Mouse (Mus musculus): ENCODE measurements around the gene Barx1. TPM values are rescaled to one million over a fixed set of nuclear protein-coding genes. Genes with fewer than 3 reads are reported as not detected.

Gene Barx1
- polyA plus RNA-seq, 1 experiment: 0.57 TPM

DNA sequence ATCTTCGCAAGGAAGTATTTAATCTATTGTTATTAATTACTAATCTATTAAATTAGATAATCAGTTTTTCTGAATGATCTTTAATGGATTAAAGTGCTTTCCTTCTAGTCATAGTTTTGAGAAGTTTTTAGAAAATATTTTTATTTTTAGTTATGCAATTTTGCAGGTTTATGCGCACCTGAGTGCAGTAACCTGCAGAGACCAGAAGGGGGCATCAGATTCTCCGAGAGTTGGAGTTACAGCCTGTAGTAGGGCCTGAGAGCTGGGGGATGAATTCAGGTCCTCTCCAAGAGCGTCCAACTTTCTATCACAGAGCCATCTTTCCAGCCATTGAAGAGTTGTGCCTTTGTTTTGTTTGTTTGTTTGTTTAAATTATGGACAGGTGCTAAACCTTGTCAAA lies 16.1 kb upstream of the Barx1 start:
- H3K9ac ChIP-seq (ENCODE audit: low read depth, poor library complexity, severe bottlenecking): no peak overlapping the region
- no peaks in the 10 kb centered on the region for H3K4me1 ChIP-seq (ENCODE audit: control insufficient read depth, insufficient read depth, low read length)
- H3K27me3 ChIP-seq (ENCODE audit: control insufficient read depth, insufficient read depth, low read length, poor library complexity, severe bottlenecking): no peaks in the 10 kb centered on the region; the same call in 1 of the 2 replicates
- no peak overlapping the region for H3K4me3 ChIP-seq (ENCODE audit: low read depth, low read length)
- no peaks in the 10 kb centered on the region for H3K9me3 ChIP-seq (replicated peaks; ENCODE audit: control insufficient read depth, insufficient read depth, low read length, poor library complexity, severe bottlenecking)
- H3K36me3 ChIP-seq (ENCODE audit: control insufficient read depth, insufficient read depth, low read length, poor library complexity, severe bottlenecking): no peaks in the 10 kb centered on the region
- no peak for TF ChIP-seq CTCF (IDR thresholded peaks at IDR 0.05; ENCODE audit: low read depth, low read length)
- TF ChIP-seq EP300 (IDR thresholded peaks at IDR 0.05; ENCODE audit: insufficient read depth, low read depth, low read length): no peak
- no peak for TF ChIP-seq POLR2A (IDR thresholded peaks at IDR 0.05; ENCODE audit: insufficient read depth, low read length)
- H3K27ac ChIP-seq (ENCODE audit: insufficient read depth, low read length): no peak overlapping the region

DNA sequence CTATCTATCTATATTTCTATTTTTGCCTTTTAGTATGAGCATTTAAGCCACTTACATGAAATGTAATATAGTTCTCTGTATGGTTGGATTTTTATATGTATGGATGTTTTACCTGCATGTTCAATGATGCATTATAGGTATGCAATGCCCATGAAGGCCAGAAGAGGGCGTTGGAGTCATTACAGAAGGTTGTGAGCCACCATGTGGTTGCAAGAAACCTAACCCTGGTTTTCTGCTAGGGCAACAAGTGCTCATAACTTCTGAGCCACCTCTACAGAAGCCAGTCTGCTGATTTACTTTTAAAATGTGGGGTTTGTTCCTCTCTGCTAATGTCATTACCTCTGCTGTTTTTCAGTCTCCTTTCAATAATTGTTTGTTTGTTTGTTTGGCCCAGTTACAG lies 12.2 kb upstream of the Barx1 start:
- Histone ChIP-seq H3K4me3 (ENCODE audit: low read depth, low read length) (no peak overlapping the region), H3K9me3 (replicated peaks; ENCODE audit: control insufficient read depth, insufficient read depth, low read length, poor library complexity, severe bottlenecking) (no peaks in the 10 kb centered on the region), H3K36me3 (ENCODE audit: control insufficient read depth, insufficient read depth, low read length, poor library complexity, severe bottlenecking) (no peaks in the 10 kb centered on the region), H3K27ac (ENCODE audit: insufficient read depth, low read length) (no peak overlapping the region), H3K4me1 (ENCODE audit: control insufficient read depth, insufficient read depth, low read length) (no peaks in the 10 kb centered on the region), H3K9ac (ENCODE audit: low read depth, poor library complexity, severe bottlenecking) (no peak overlapping the region), H3K27me3 (ENCODE audit: control insufficient read depth, insufficient read depth, low read length, poor library complexity, severe bottlenecking) (no peaks in the 10 kb centered on the region; the same call in 1 of the 2 replicates)
- TF ChIP-seq CTCF (IDR thresholded peaks at IDR 0.05; ENCODE audit: low read depth, low read length) (peak; percentile 52), EP300 (IDR thresholded peaks at IDR 0.05; ENCODE audit: insufficient read depth, low read depth, low read length) (no peak)

DNA sequence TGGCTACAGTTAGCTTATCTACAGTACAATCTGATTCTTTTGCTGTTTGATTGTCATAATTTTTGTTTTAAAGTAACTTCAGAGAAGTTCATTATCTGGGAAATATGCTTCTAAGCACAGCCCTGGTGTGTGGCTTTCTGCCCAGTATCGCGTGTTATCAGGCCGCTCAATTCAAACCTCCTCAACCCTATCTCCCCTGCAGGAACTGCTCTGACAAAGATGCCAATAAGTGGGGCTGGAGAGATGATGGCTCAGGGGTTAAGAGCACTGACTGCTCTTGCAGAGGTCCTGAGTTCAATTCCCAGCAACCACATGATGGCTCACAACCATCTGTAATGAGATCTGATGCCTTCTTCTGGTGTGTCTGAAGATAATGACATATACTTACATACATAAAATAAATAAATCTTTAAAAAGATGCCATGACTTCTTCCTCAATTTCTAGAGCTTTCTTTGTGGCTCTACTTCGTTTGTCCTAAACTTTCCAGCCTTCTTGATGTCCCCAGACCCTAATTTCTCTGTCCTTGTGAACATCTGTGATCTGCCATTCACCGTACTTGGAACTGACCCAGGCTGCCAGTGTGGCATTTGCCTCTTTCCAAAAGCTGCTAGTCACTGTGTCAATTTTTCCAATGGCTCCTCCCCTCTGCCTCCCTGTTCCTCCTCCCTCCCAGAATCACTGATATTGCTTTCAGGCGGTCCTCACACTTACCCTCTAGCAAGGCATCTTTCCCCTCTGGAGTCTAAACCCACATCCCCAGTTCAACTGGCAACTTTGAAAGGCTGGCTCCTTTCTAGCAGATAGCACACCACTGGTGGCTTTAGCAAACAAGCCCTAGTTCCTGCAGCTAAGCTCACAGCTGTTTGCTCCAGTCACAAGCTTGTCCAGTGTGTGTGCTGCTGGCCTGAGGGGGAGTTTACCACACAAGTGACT lies 11.4 kb upstream of the Barx1 start:
- TF ChIP-seq CTCF (IDR thresholded peaks at IDR 0.05; ENCODE audit: low read depth, low read length): no peak
- TF ChIP-seq POLR2A (IDR thresholded peaks at IDR 0.05; ENCODE audit: insufficient read depth, low read length): no peak
- no peak for TF ChIP-seq EP300 (IDR thresholded peaks at IDR 0.05; ENCODE audit: insufficient read depth, low read depth, low read length)
- Histone ChIP-seq H3K4me1 (ENCODE audit: control insufficient read depth, insufficient read depth, low read length) (no peaks in the 10 kb centered on the region), H3K27me3 (ENCODE audit: control insufficient read depth, insufficient read depth, low read length, poor library complexity, severe bottlenecking) (no peaks in the 10 kb centered on the region; the same call in 1 of the 2 replicates), H3K9me3 (replicated peaks; ENCODE audit: control insufficient read depth, insufficient read depth, low read length, poor library complexity, severe bottlenecking) (no peaks in the 10 kb centered on the region), H3K9ac (ENCODE audit: low read depth, poor library complexity, severe bottlenecking) (no peak overlapping the region), H3K4me3 (ENCODE audit: low read depth, low read length) (no peak overlapping the region), H3K36me3 (ENCODE audit: control insufficient read depth, insufficient read depth, low read length, poor library complexity, severe bottlenecking) (no peaks in the 10 kb centered on the region), H3K27ac (ENCODE audit: insufficient read depth, low read length) (no peak overlapping the region)

DNA sequence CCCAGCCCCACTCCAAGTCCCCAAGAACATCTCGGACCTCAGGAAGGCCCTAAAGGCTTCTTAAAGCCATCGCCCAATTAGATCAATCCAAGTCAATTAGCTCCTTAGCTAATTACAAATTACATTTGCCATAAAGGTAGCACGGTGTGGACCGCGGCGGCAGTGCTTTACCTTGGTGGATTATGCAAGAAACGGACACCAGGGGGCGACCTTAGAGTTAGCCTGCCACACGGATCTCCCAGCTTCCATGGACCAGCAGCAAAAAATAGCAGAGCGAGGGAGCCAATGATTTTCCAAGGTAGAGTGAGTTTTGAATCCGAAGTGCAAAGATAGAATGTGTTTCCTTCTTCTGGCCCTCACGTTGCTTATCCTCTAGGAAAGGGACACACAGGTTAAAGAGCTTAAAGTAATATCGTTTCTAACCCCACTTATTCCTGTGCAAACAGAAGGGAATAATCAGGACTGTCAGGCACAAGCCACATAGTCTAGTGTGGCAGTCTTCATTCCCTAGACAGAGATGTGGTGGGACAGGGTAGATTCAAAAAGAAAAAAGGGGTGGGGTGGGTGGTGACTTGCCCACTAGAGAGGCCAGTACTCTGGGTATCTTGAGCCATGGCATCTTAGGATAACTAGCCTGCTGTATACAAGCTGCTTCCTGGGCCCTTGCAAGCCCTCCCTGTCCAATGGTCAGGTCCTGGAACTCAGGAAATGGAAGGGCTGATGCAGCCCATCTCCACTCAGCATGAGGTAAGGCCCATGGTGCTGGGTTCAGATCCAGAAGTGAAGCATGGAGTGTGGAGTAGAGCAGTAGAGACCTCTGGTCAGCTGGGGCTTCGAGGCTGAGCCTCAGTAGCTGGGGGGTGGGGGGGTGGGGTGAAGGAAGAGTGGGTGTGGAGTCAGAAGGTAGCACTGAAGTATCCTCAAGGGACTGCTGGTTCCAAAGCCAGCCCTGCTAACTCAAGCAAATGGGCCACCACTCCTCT lies 8.7 kb upstream of the Barx1 start:
- no peak overlapping the region for H3K9ac ChIP-seq (ENCODE audit: low read depth, poor library complexity, severe bottlenecking)
- TF ChIP-seq POLR2A (IDR thresholded peaks at IDR 0.05; ENCODE audit: insufficient read depth, low read length) (no peak), CTCF (IDR thresholded peaks at IDR 0.05; ENCODE audit: low read depth, low read length) (peak; percentile 86), EP300 (IDR thresholded peaks at IDR 0.05; ENCODE audit: insufficient read depth, low read depth, low read length) (no peak)
- peaks cover 10% of the 10 kb centered on the region for H3K27me3 ChIP-seq (ENCODE audit: control insufficient read depth, insufficient read depth, low read length, poor library complexity, severe bottlenecking)
- H3K36me3 ChIP-seq (ENCODE audit: control insufficient read depth, insufficient read depth, low read length, poor library complexity, severe bottlenecking): no peaks in the 10 kb centered on the region
- H3K27ac ChIP-seq (ENCODE audit: insufficient read depth, low read length): no peak overlapping the region
- H3K9me3 ChIP-seq (replicated peaks; ENCODE audit: control insufficient read depth, insufficient read depth, low read length, poor library complexity, severe bottlenecking): no peaks in the 10 kb centered on the region
- H3K4me3 ChIP-seq (ENCODE audit: low read depth, low read length): no peak overlapping the region
- no peaks in the 10 kb centered on the region for H3K4me1 ChIP-seq (ENCODE audit: control insufficient read depth, insufficient read depth, low read length)

GRCm38 (mm10) chr13:48655637-48656036 lies 7.2 kb upstream of the Barx1 start:
- TF ChIP-seq POLR2A (IDR thresholded peaks at IDR 0.05; ENCODE audit: insufficient read depth, low read length) (no peak), CTCF (IDR thresholded peaks at IDR 0.05; ENCODE audit: low read depth, low read length) (peak; percentile 65), EP300 (IDR thresholded peaks at IDR 0.05; ENCODE audit: insufficient read depth, low read depth, low read length) (no peak)
- peak overlapping the region; percentile 15; the same call in 1 of the 2 replicates for H3K4me3 ChIP-seq (ENCODE audit: low read depth, low read length)
- H3K36me3 ChIP-seq (ENCODE audit: control insufficient read depth, insufficient read depth, low read length, poor library complexity, severe bottlenecking): no peaks in the 10 kb centered on the region
- H3K27me3 ChIP-seq (ENCODE audit: control insufficient read depth, insufficient read depth, low read length, poor library complexity, severe bottlenecking): peaks cover 20% of the 10 kb centered on the region
- H3K27ac ChIP-seq (ENCODE audit: insufficient read depth, low read length): no peak overlapping the region
- H3K9ac ChIP-seq (ENCODE audit: low read depth, poor library complexity, severe bottlenecking): no peak overlapping the region
- H3K9me3 ChIP-seq (replicated peaks; ENCODE audit: control insufficient read depth, insufficient read depth, low read length, poor library complexity, severe bottlenecking): no peaks in the 10 kb centered on the region
- H3K4me1 ChIP-seq (ENCODE audit: control insufficient read depth, insufficient read depth, low read length): no peaks in the 10 kb centered on the region

Data from ES-Bruce4 (cell line).